Mouse (Mus musculus) CH12.LX (cell line): ENCODE data around the gene Spag8. TPM values are rescaled to one million over a fixed set of nuclear protein-coding genes. Genes with fewer than 3 reads are reported as not detected.

Source experiments
- DNase-seq: peaks from one replicate; pipeline ENCODE4 v3.0.0-alpha.2; 2013; ENCODE audit errors: extremely low read depth
- H3K27ac ChIP-seq: 2 replicates; pipeline ENCODE4 v1.5.1; 2012; ENCODE audit warnings: low read depth, mild to moderate bottlenecking, control low read depth, moderate library complexity; ENCODE audit not compliant: insufficient read depth
- H3K27me3 ChIP-seq: replicated peaks from 2 replicates; pipeline ENCODE3; 2012; ENCODE audit warnings: inconsistent platforms
- H3K36me3 ChIP-seq, 2 experiments: replicated peaks in 1 of 2; 2 replicates each; pipeline versions ENCODE3 to v1.6.1; 2012; ENCODE audit warnings: inconsistent platforms in 1 of 2, low read length in 1 of 2, mild to moderate bottlenecking in 1 of 2, mixed read lengths in 1 of 2, moderate library complexity in 1 of 2; ENCODE audit not compliant: control insufficient read depth in 1 of 2, insufficient read depth in 1 of 2
- H3K4me1 ChIP-seq, 2 experiments: 2 replicates each; pipeline ENCODE4 v1.6.1; 2012; ENCODE audit warnings: inconsistent platforms in 1 of 2, moderate library complexity in 1 of 2; ENCODE audit not compliant: insufficient read depth in 2 of 2, control insufficient read depth in 1 of 2
- H3K4me2 ChIP-seq: 2 replicates; pipeline ENCODE4 v1.6.1; 2012; ENCODE audit warnings: low read depth, mild to moderate bottlenecking, control low read depth; ENCODE audit not compliant: poor library complexity, insufficient read depth, severe bottlenecking
- H3K4me3 ChIP-seq, 3 experiments: fragments of 150-350 bp in 1 of 3; sonication (generic) in 1 of 3; replicated peaks in 1 of 3; 2 replicates each; pipeline versions ENCODE3 to v1.5.1; 2011 to 2012; ENCODE audit warnings: low read depth in 2 of 3, low read length in 2 of 3, mild to moderate bottlenecking in 2 of 3, moderate library complexity in 2 of 3, control low read depth in 1 of 3, improper control_type of control experiment in 1 of 3, inconsistent platforms in 1 of 3, mixed read lengths in 1 of 3; ENCODE audit not compliant: poor library complexity in 1 of 3
- H3K79me2 ChIP-seq: replicated peaks from 2 replicates; pipeline ENCODE4 v1.6.1; 2012; ENCODE audit warnings: mild to moderate bottlenecking, moderate library complexity; ENCODE audit not compliant: control insufficient read depth, poor library complexity, insufficient read depth, severe bottlenecking; ENCODE audit errors: extremely low read depth
- H3K9ac ChIP-seq: 2 replicates; pipeline ENCODE4 v1.6.1; 2012; ENCODE audit warnings: low read depth, mild to moderate bottlenecking, control low read depth, moderate library complexity; ENCODE audit not compliant: insufficient read depth
- H3K9me3 ChIP-seq: replicated peaks from 2 replicates; pipeline ENCODE3; 2012; ENCODE audit warnings: low read length, inconsistent platforms, mixed read lengths
- CHD2 ChIP-seq: IDR thresholded peaks from 2 replicates; pipeline ENCODE4 v1.6.1; 2011; ENCODE audit warnings: low read length, improper control_type of control experiment
- EP300 ChIP-seq: IDR thresholded peaks from 2 replicates; pipeline ENCODE4 v1.6.1; 2011; ENCODE audit warnings: low read length, improper control_type of control experiment
- GABPA ChIP-seq: IDR thresholded peaks from 2 replicates; pipeline ENCODE4 v1.6.1; 2012; ENCODE audit warnings: low read depth, low read length, improper control_type of control experiment, inconsistent platforms; ENCODE audit not compliant: insufficient replicate concordance
- JUN ChIP-seq: IDR thresholded peaks from 2 replicates; pipeline ENCODE4 v1.6.1; 2011; ENCODE audit warnings: low read depth, mild to moderate bottlenecking, low read length, improper control_type of control experiment, moderate library complexity; ENCODE audit not compliant: insufficient read depth
- KAT2A ChIP-seq: IDR thresholded peaks from 2 replicates; pipeline ENCODE4 v1.6.1; 2012; ENCODE audit warnings: low read length, improper control_type of control experiment, inconsistent platforms; ENCODE audit not compliant: insufficient replicate concordance
- MAFK ChIP-seq: IDR thresholded peaks from 2 replicates; pipeline ENCODE4 v1.6.1; 2011; ENCODE audit warnings: low read length, improper control_type of control experiment; ENCODE audit not compliant: insufficient replicate concordance
- MAX ChIP-seq: IDR thresholded peaks from 2 replicates; pipeline ENCODE4 v1.6.1; 2011; ENCODE audit warnings: low read length, improper control_type of control experiment
- MAZ ChIP-seq: IDR thresholded peaks from 2 replicates; pipeline ENCODE4 v1.6.1; 2012; ENCODE audit warnings: low read depth, mild to moderate bottlenecking, inconsistent platforms, low read length, improper control_type of control experiment, moderate library complexity
- MEF2A ChIP-seq: IDR thresholded peaks from 2 replicates; pipeline ENCODE4 v1.6.1; 2014; ENCODE audit warnings: low read depth, mild to moderate bottlenecking, inconsistent platforms, low read length, improper control_type of control experiment, borderline replicate concordance
- MXI1 ChIP-seq: IDR thresholded peaks from 2 replicates; pipeline ENCODE4 v1.6.1; 2011; ENCODE audit warnings: mild to moderate bottlenecking, low read depth, low read length, improper control_type of control experiment
- NELFE ChIP-seq: IDR thresholded peaks from 2 replicates; pipeline ENCODE4 v1.6.1; 2011; ENCODE audit warnings: low read depth, low read length, improper control_type of control experiment
- POLR2A ChIP-seq: IDR thresholded peaks from 2 replicates; pipeline ENCODE4 v1.6.1; 2011; ENCODE audit warnings: low read depth, mild to moderate bottlenecking, improper control_type of control experiment, low read length
- POLR2AphosphoS2 ChIP-seq: IDR thresholded peaks from 2 replicates; pipeline ENCODE4 v1.6.1; 2011; ENCODE audit warnings: low read depth, low read length, improper control_type of control experiment
- RCOR1 ChIP-seq: conservative IDR thresholded peaks from 2 replicates; pipeline ENCODE4 v1.6.1; 2012; ENCODE audit warnings: low read depth, mild to moderate bottlenecking, inconsistent platforms, low read length, improper control_type of control experiment
- TCF12 ChIP-seq: IDR thresholded peaks from 2 replicates; pipeline ENCODE4 v1.6.1; 2014; ENCODE audit warnings: low read depth, mild to moderate bottlenecking, inconsistent platforms, low read length, improper control_type of control experiment
- ZKSCAN1 ChIP-seq: IDR thresholded peaks from 2 replicates; pipeline ENCODE4 v1.6.1; 2012; ENCODE audit warnings: low read depth, inconsistent platforms, low read length, improper control_type of control experiment, borderline replicate concordance
- ZMIZ1 ChIP-seq: IDR thresholded peaks from 2 replicates; pipeline ENCODE4 v1.6.1; 2012; ENCODE audit warnings: low read depth, mild to moderate bottlenecking, inconsistent platforms, low read length, improper control_type of control experiment
- dilution Hi-C: fragments of 300-500 bp; cut with MboI; formaldehyde crosslinking; loops from 2 replicates; pipeline ENCODE4 v1.14.3; 2020; ENCODE audit warnings: low sequenced_read_pairs; ENCODE audit not compliant: extremely low pct_unique_long_range_greater_than_20kb, extremely low pct_ligation_motif_present
- in situ Hi-C: fragments of 300-500 bp; cut with MboI; formaldehyde crosslinking; loops from 3 replicates; pipeline ENCODE4 v1.14.3; 2019; ENCODE audit warnings: low sequenced_read_pairs, low pct_ligation_motif_present, low pct_unique_long_range_greater_than_20kb, mixed read lengths
- polyA plus RNA-seq: library from polyadenylated mRNA; unstranded; fragments of >175 nt; gene quantifications from 2 replicates; pipeline ENCODE4 v1.2.1, GENCODE M21; 2012; ENCODE audit warnings: low read depth; ENCODE audit not compliant: insufficient read length
- total RNA-seq, 2 experiments: library from RNA; depleted of rRNA; stranded (reverse); fragments of 300-350 nt in 1 of 2; fragments of >200 nt in 1 of 2; gene quantifications; 2 replicates each; pipeline ENCODE4 v1.2.3; 2012 to 2014

Spag8 gene
- total and polyA plus RNA-seq, 3 experiments, result 0.08 TPM; not detected in 2

DNA sequence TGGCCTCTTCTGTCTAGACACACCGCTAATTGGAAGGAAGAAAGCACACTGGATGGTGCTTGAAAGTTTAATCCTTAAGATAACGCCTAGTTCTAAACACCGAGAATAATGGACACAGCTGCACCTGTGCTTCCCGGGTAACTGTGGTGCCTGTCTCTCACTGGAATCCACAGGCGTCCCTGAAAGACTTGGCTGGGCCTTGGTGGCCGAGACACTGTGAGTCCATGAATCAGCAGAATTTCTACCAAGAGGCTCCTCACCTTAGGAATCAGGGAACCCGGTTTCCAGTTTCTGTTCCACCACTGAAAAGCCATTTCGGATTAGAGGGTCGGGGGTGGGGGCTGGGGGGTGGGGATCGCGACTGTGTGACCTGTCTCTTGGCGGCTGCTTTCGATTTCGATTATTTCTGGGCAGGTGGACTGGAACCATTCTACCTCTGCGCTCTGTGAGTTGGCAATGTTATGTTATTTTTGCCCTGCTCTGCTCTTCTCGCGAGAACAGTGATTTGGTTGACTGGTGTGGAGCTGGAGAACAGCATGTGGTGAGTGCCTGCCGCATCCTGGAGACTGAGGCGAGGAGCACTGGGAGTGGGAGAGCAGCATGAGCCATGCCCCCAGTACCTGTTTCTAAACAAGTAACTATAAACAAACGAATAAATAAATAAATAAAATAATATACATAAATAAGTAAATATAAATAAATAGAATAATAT lies 24.1 kb downstream of the Spag8 start:
- H3K4me2 ChIP-seq, result peak overlapping the region; percentile 52; the same call in 1 of the 2 replicates
- TF ChIP-seq POLR2A, result peak; percentile 45; the same call in 1 of the 2 replicates
- TF ChIP-seq MXI1, result 0 out of 2 replicates have a peak, but pooled peaks have one; percentile 23
- no peak for TF ChIP-seq ZMIZ1
- TF ChIP-seq POLR2AphosphoS2, result no peak
- no peak for TF ChIP-seq ZKSCAN1
- TF ChIP-seq GABPA, result no peak
- TF ChIP-seq NELFE, result no peak
- TF ChIP-seq CHD2, result peak; percentile 98
- TF ChIP-seq EP300, result no peak
- peak; percentile 72; the same call in 1 of the 2 replicates for TF ChIP-seq MAX
- TF ChIP-seq MEF2A, result no peak
- TF ChIP-seq MAFK, result no peak
- no peak for TF ChIP-seq MAZ
- H3K9me3 ChIP-seq, result peaks cover 26% of the 10 kb centered on the region
- H3K27ac ChIP-seq, result no peak overlapping the region
- H3K4me1 ChIP-seq, result no peaks in the 10 kb centered on the region
- no peaks in the 10 kb centered on the region for H3K79me2 ChIP-seq
- no peak overlapping the region; the same call in 1 of the 2 replicates for H3K9ac ChIP-seq
- peaks cover 65% of the 10 kb centered on the region for H3K27me3 ChIP-seq
- H3K36me3 ChIP-seq, result no peaks in the 10 kb centered on the region
- no peak overlapping the region for H3K4me3 ChIP-seq
- no peak for DNase-seq
- dilution Hi-C loops, result no loop called here
- in situ Hi-C loops, result loop anchor here (10.0 kb wide), 1 partner anchor 86 kb away; the partner anchor contains the start of gene Olfr71

DNA sequence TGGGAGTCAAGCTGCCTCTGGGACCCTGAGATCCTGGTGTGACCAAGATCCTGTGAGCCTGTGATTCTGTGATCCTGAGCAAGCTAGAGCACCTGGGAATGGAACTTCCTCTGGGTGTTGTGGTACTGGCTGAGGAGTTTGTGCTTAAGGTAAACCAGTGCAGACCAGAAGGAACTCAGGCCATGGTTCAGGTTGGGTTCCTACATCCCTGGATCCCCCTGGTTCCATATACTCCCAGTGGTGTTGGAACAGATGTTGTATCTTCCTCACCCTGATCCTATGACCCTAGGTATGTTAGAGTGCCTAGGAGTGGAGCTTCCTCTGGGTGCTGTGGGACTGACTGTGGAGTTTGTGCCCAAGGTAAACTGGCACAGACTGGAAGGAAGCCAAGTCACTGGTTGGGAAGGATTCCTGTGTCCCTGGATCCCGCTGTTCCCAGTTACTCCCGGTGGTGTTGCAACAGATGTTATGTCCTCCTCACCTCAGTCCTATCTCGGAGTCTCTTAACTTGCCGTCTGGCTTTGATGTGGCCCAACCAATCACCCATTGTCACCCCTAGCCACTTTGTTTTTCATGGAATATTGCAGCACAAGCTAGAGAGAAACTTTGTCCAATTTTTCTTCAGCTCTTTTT lies 33.1 kb downstream of the Spag8 start:
- no peaks in the 10 kb centered on the region for H3K4me1 ChIP-seq
- TF ChIP-seq JUN, result no peak
- no peak for TF ChIP-seq KAT2A
- no peak for TF ChIP-seq RCOR1
- no peak for TF ChIP-seq TCF12
- TF ChIP-seq POLR2AphosphoS2, result no peak
- no peak for TF ChIP-seq MAFK
- dilution Hi-C loops, result no loop called here
- no peak overlapping the region for H3K4me3 ChIP-seq
- no peaks in the 10 kb centered on the region for H3K36me3 ChIP-seq
- H3K9ac ChIP-seq, result no peak overlapping the region
- in situ Hi-C loops, result loop anchor here (10.0 kb wide), 1 partner anchor 95 kb away; the partner anchor contains the start of gene Olfr71
- H3K27ac ChIP-seq, result no peak overlapping the region
- no peak overlapping the region for H3K4me2 ChIP-seq
- peaks cover 23% of the 10 kb centered on the region for H3K9me3 ChIP-seq
- no peak for DNase-seq
- H3K27me3 ChIP-seq, result peaks cover 29% of the 10 kb centered on the region
- H3K79me2 ChIP-seq, result no peaks in the 10 kb centered on the region
